Mouse (Mus musculus): ENCODE measurements around the gene Zfp799.

- TF ChIP-seq CTCF (IDR thresholded peaks at IDR 0.05; ENCODE audit: low read depth) (no peak), EP300 (optimal IDR thresholded peaks at IDR 0.05) (no peak)
Observed at GRCm38 (mm10) chr17:32871483-32871882, 41.4 kb upstream of the Zfp799 start.

All from stomach, postnatal 0 days (tissue).